Mouse (Mus musculus) stomach, embryonic 14.5 days (tissue): ENCODE measurements around the gene Fam173a. TPM values are rescaled to one million over a fixed set of nuclear protein-coding genes. Genes with fewer than 3 reads are reported as not detected.

Source experiments
- ATAC-seq: fragments of 200-750 bp; cut with Nextera tagmentation; 2 replicates; pipeline ENCODE4 v1.8.0; 2017; ENCODE audit warnings: low read depth, moderate TSS enrichment; ENCODE audit not compliant: insufficient number of reproducible peaks, insufficient read depth, low FRiP score
- H3K27ac ChIP-seq: fragments of 300-500 bp; sonication (generic); 2 replicates; pipeline ENCODE4 v1.5.1; 2014; ENCODE audit warnings: mild to moderate bottlenecking, low read length, moderate library complexity, mixed read lengths
- H3K27me3 ChIP-seq: fragments of 300-500 bp; sonication (generic); 2 replicates; pipeline ENCODE4 v1.6.1; 2014; ENCODE audit warnings: low read length, control low read depth, mixed read lengths; ENCODE audit not compliant: control insufficient read depth, insufficient read depth
- H3K36me3 ChIP-seq: fragments of 300-500 bp; sonication (generic); 2 replicates; pipeline ENCODE4 v1.6.1; 2014; ENCODE audit warnings: mild to moderate bottlenecking, control low read depth, low read length, moderate library complexity, mixed read lengths; ENCODE audit not compliant: control insufficient read depth, insufficient read depth
- H3K4me1 ChIP-seq: fragments of 300-500 bp; sonication (generic); 2 replicates; pipeline ENCODE4 v1.6.1; 2014; ENCODE audit warnings: low read length, control low read depth, mixed read lengths; ENCODE audit not compliant: control insufficient read depth, insufficient read depth
- H3K4me2 ChIP-seq: fragments of 300-500 bp; sonication (generic); replicated peaks from 2 replicates; pipeline ENCODE4 v1.6.1; 2014; ENCODE audit warnings: low read depth, low read length, control low read depth
- H3K4me3 ChIP-seq: fragments of 300-500 bp; sonication (generic); 2 replicates; pipeline ENCODE4 v1.5.1; 2014; ENCODE audit warnings: low read depth, low read length, control low read depth
- H3K9ac ChIP-seq: fragments of 300-500 bp; sonication (generic); replicated peaks from 2 replicates; pipeline ENCODE4 v1.6.1; 2014; ENCODE audit warnings: low read depth, mild to moderate bottlenecking, control low read depth, low read length, moderate library complexity, mixed read lengths
- H3K9me3 ChIP-seq: fragments of 300-500 bp; sonication (generic); 2 replicates; pipeline ENCODE4 v1.6.1; 2016; ENCODE audit warnings: low read depth, low read length, control low read depth; ENCODE audit not compliant: control insufficient read depth
- WGBS: fragments of 180-500 bp; shearing (Covaris S2); extraction: QIAGEN DNeasy Blood & Tissue Kit; methylation state at CpG from one replicate; pipeline ENCODE4 v1.1.7; 2014; 5-methylcytosine and 5-hydroxymethylcytosine counted together
- polyA plus RNA-seq: library from polyadenylated mRNA; unstranded; fragments of >200 nt; fragmentation: Nextera tagmentation; extraction: Ambion mirVana; gene quantifications from 2 replicates; pipeline ENCODE4 v1.2.1, GENCODE M21; 2014

Gene Fam173a
- polyA plus RNA-seq, 1 experiment from 2014 or later = 109 TPM

DNA sequence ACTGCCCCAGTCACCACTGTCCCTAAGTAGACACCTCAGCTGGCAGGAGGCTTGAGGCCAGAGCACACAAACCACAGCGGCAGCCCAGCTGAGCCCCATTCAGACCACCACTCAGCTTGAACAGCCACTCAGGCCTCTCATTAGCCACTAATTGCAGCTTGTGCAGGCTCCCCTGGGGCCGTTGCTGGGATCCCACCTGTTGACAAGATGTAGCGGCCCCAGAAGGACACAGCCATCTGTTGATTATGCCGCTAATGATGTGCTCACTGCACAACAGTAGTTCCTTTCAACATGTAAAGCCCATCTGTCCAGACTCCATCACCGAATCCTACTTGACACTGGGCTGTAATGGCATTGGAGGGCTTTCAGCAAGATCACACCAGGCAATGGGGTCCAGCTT is 26.8 kb downstream of the Fam173a start:
- Histone ChIP-seq H3K9ac (no peak overlapping the region), H3K4me2 (no peak overlapping the region), H3K27me3 (no peaks in the 10 kb centered on the region), H3K4me3 (no peak overlapping the region), H3K4me1 (no peaks in the 10 kb centered on the region), H3K36me3 (no peaks in the 10 kb centered on the region), H3K27ac (no peak overlapping the region), H3K9me3 (no peaks in the 10 kb centered on the region)
- no peak for ATAC-seq
- WGBS = 68% methylated on average over 5 of the region's 5 CpGs

- no peak for ATAC-seq
Observed at GRCm38 (mm10) chr17:25762591-25762990, 30.1 kb downstream of the Fam173a start.

GRCm38 (mm10) chr17:25761561-25761970 is 31.1 kb downstream of the Fam173a start:
- no peak overlapping the region for H3K9ac ChIP-seq
- no peaks in the 10 kb centered on the region for H3K27me3 ChIP-seq
- H3K4me3 ChIP-seq = no peak overlapping the region
- no peak overlapping the region for H3K4me2 ChIP-seq
- 43% methylated on average over 4 of the region's 4 CpGs for WGBS
- ATAC-seq = no peak
- H3K27ac ChIP-seq = no peak overlapping the region
- H3K36me3 ChIP-seq = no peaks in the 10 kb centered on the region
- H3K9me3 ChIP-seq = no peaks in the 10 kb centered on the region
- H3K4me1 ChIP-seq = peaks cover 2% of the 10 kb centered on the region; the same call in 1 of the 2 replicates

More at GRCm38 (mm10) chr17:25762591-25762990, 30.1 kb downstream of the Fam173a start:
- Histone ChIP-seq H3K4me2 (no peak overlapping the region), H3K36me3 (no peaks in the 10 kb centered on the region), H3K4me3 (no peak overlapping the region), H3K9me3 (no peaks in the 10 kb centered on the region), H3K27ac (no peak overlapping the region), H3K9ac (no peak overlapping the region), H3K4me1 (no peaks in the 10 kb centered on the region), H3K27me3 (no peaks in the 10 kb centered on the region)
- 30% methylated on average over 3 of the region's 3 CpGs for WGBS

DNA sequence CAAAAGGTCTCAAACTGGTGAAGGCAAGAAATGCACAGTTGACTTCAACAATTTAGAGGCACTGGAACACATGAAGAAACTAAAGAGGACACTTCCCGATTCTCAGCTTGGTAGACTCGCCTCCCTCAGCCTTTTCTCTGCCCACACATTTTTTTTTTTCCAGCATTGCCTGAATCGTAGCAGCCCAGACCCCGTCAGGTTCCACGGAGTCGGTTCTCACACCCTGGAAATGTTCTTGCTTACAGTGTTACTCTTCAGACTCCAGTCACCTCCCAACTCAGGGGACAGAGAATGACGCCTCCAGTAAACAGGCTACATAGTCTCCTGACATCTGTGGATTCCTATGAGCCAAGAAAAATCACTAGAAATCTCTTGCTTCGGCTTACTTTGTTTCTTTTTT is 32.6 kb downstream of the Fam173a start:
- WGBS = 68% methylated on average over 8 of the region's 8 CpGs
- no peak overlapping the region for H3K27ac ChIP-seq
- H3K36me3 ChIP-seq = no peaks in the 10 kb centered on the region
- no peak overlapping the region for H3K4me2 ChIP-seq
- H3K27me3 ChIP-seq = no peaks in the 10 kb centered on the region
- H3K9me3 ChIP-seq = no peaks in the 10 kb centered on the region
- H3K4me1 ChIP-seq = peaks cover 14% of the 10 kb centered on the region; the same call in 1 of the 2 replicates
- H3K9ac ChIP-seq = no peak overlapping the region
- H3K4me3 ChIP-seq = no peak overlapping the region
- ATAC-seq = no peak

- no peaks in the 10 kb centered on the region for H3K9me3 ChIP-seq
- no peak for ATAC-seq
- H3K27ac ChIP-seq = no peak overlapping the region
- no peaks in the 10 kb centered on the region for H3K27me3 ChIP-seq
- H3K36me3 ChIP-seq = no peaks in the 10 kb centered on the region
- H3K4me2 ChIP-seq = no peak overlapping the region
- 53% methylated on average over 3 of the region's 3 CpGs for WGBS
- no peak overlapping the region for H3K4me3 ChIP-seq
- H3K9ac ChIP-seq = no peak overlapping the region
- H3K4me1 ChIP-seq = peaks cover 16% of the 10 kb centered on the region; the same call in 1 of the 2 replicates
Observed at GRCm38 (mm10) chr17:25757691-25758090, 35.0 kb downstream of the Fam173a start.

DNA sequence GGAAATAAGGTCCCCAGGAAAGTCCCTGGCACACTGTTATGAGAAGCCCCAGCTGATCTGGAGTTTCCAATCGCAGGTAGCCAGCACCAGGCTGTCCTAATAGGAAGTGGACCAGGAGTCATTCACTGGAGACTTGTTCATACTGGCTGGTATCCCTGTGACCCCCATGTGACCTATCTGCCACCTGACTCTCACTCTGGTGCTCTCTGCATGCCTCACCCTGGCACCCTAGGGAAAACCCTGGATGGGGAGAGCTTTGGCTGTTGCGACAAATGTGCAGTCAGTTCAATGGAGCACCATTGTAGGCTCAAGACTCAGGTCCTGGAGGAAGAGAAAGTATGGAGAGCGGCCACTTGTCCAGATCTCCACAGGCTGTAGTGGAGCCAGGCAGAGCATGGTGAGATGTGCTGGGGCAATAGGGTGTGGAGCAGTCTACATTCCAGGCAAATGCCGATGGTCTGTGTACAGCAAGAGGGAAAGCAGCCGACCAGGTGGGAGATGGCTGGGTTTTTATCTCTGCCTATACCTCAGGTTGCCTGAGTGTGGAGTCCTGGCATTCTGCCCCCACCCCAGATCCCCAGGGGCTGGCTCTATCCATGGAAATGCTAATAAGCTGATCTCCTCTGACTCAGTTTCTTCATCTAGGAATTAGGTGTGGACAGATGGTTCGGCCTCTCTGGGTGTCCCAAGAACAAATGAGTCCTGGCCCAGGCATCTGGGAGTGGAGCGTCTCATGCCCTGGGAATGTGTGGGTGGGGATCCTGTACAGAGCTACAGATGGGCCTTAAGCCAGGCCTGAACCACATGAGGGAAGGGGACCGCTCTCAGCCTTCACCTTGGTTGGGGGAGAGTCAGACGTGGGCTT is 36.1 kb downstream of the Fam173a start:
- H3K27ac ChIP-seq = peak overlapping the region; percentile 11; the same call in 1 of the 2 replicates
- no peak overlapping the region for H3K4me3 ChIP-seq
- 62% methylated on average over 9 of the region's 9 CpGs for whole genome bisulfite sequencing
- H3K9ac ChIP-seq = no peak overlapping the region
- peak; percentile 33; the same call in 1 of the 2 replicates for ATAC-seq
- H3K9me3 ChIP-seq = no peaks in the 10 kb centered on the region
- peaks cover 17% of the 10 kb centered on the region for H3K4me1 ChIP-seq
- H3K36me3 ChIP-seq = no peaks in the 10 kb centered on the region
- no peaks in the 10 kb centered on the region for H3K27me3 ChIP-seq
- H3K4me2 ChIP-seq = no peak overlapping the region

GRCm38 (mm10) chr17:25755627-25756377 is 36.9 kb downstream of the Fam173a start:
- no peak overlapping the region for H3K4me3 ChIP-seq
- H3K27ac ChIP-seq = peak overlapping the region; percentile 11; the same call in 1 of the 2 replicates
- 26% methylated on average over 4 of the region's 4 CpGs for WGBS
- H3K27me3 ChIP-seq = no peaks in the 10 kb centered on the region
- ATAC-seq = peak; percentile 74
- H3K4me2 ChIP-seq = no peak overlapping the region
- H3K9ac ChIP-seq = no peak overlapping the region
- no peaks in the 10 kb centered on the region for H3K9me3 ChIP-seq
- H3K36me3 ChIP-seq = no peaks in the 10 kb centered on the region
- peaks cover 21% of the 10 kb centered on the region for H3K4me1 ChIP-seq

- Histone ChIP-seq H3K4me3 (no peak overlapping the region), H3K9me3 (no peaks in the 10 kb centered on the region), H3K4me2 (no peak overlapping the region), H3K36me3 (no peaks in the 10 kb centered on the region), H3K27ac (no peak overlapping the region), H3K9ac (no peak overlapping the region), H3K27me3 (no peaks in the 10 kb centered on the region), H3K4me1 (peaks cover 21% of the 10 kb centered on the region)
- WGBS = 81% methylated on average over 4 of the region's 4 CpGs
- ATAC-seq = no peak
Observed at GRCm38 (mm10) chr17:25755086-25755485, 37.6 kb downstream of the Fam173a start.
